Mouse (Mus musculus): ENCODE data around the gene Olfr785.
"Not testable (repeated sequence)": the region's sequence is repeated elsewhere in the genome, so short reads cannot be mapped to it uniquely, and the experiment has no call there.

The Olfr785 gene

GRCm38 (mm10) chr10:129405126-129405525 is at the start of gene Olfr785:
Olfr785 (plus strand) TSS chr10:129405426.
- no peak for DNase-seq (ENCODE audit: low read depth)

GRCm38 (mm10) chr10:129356496-129356895 is 48.7 kb upstream of the Olfr785 start:
- not testable (repeated sequence) for DNase-seq (ENCODE audit: low read depth)

- no peak for DNase-seq (ENCODE audit: low read depth)
Measured at GRCm38 (mm10) chr10:129357307-129357706, 47.9 kb upstream of the Olfr785 start.

GRCm38 (mm10) chr10:129374051-129374450 is 31.2 kb upstream of the Olfr785 start:
- DNase-seq (ENCODE audit: low read depth) = not testable (repeated sequence)

- no peak for DNase-seq (ENCODE audit: low read depth)
Measured at GRCm38 (mm10) chr10:129383783-129384182, 21.4 kb upstream of the Olfr785 start, which contains the start of gene Olfr784. Olfr784 (plus strand) TSS chr10:129384083.

GRCm38 (mm10) chr10:129400892-129401291 is 4.3 kb upstream of the Olfr785 start:
- DNase-seq (ENCODE audit: low read depth) = no peak

GRCm38 (mm10) chr10:129427006-129427405 is 21.8 kb downstream of the Olfr785 start, which contains the start of gene Olfr786:
Olfr786 (plus strand) TSS chr10:129427306.
- DNase-seq (ENCODE audit: low read depth) = no peak

Data from induced T-regulatory cell, adult 2 months (primary cell).